Mouse (Mus musculus): ENCODE data around the gene Lpp. TPM values are rescaled to one million over a fixed set of nuclear protein-coding genes. Genes with fewer than 3 reads are reported as not detected.

Gene Lpp
- polyA plus RNA-seq, 1 experiment from 2014 or later, result 42.6 TPM

DNA sequence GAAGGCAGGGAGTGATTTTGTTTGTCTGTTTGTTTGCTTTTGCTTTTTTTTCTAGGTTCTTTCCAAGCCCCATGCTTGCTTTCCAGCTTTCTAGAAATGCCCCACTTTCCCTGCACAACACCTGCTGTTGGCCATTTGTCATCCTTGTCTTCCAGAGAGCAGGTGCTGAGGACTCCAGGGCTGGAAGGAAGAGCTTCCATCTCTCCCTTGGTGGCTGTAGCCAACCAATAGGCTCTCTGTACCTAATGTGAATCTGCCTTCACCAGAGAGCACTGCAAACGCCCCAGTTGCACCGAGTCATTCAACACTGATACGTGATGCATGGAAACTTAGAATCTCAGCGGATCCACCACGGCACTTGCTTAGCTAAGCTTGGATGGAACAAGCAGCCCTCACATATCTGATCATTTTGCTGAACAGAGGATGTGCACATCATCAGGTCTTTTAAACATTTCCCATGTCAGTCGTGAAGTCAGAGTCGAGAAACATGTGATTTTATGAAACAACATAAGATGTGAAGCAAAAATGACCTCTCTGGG, 242.1 kb downstream of the Lpp start:
- peaks cover 8% of the 10 kb centered on the region; the same call in 1 of the 2 replicates for H3K36me3 ChIP-seq
- no peak for ATAC-seq (replicated peaks; ENCODE audit: insufficient number of reproducible peaks, insufficient read depth, low FRiP score, low read depth)
- no peak overlapping the region for H3K4me2 ChIP-seq
- H3K4me1 ChIP-seq (replicated peaks), result no peaks in the 10 kb centered on the region
- no peak overlapping the region for H3K27ac ChIP-seq
- H3K9me3 ChIP-seq (replicated peaks), result no peaks in the 10 kb centered on the region
- H3K4me3 ChIP-seq, result no peak overlapping the region
- no peaks in the 10 kb centered on the region for H3K27me3 ChIP-seq
- no peak overlapping the region for H3K9ac ChIP-seq
- 88% methylated on average over 7 of the region's 7 CpGs for WGBS

GRCm38 (mm10) chr16:24636894-24637293, 243.6 kb downstream of the Lpp start:
- no peaks in the 10 kb centered on the region for H3K4me1 ChIP-seq (replicated peaks)
- 87% methylated on average over 2 of the region's 2 CpGs for WGBS
- no peak overlapping the region for H3K4me3 ChIP-seq
- H3K36me3 ChIP-seq, result peaks cover 8% of the 10 kb centered on the region; the same call in 1 of the 2 replicates
- ATAC-seq (replicated peaks; ENCODE audit: insufficient number of reproducible peaks, insufficient read depth, low FRiP score, low read depth), result no peak
- no peaks in the 10 kb centered on the region for H3K27me3 ChIP-seq
- no peaks in the 10 kb centered on the region for H3K9me3 ChIP-seq (replicated peaks)
- H3K27ac ChIP-seq, result no peak overlapping the region
- no peak overlapping the region for H3K4me2 ChIP-seq
- no peak overlapping the region for H3K9ac ChIP-seq

DNA sequence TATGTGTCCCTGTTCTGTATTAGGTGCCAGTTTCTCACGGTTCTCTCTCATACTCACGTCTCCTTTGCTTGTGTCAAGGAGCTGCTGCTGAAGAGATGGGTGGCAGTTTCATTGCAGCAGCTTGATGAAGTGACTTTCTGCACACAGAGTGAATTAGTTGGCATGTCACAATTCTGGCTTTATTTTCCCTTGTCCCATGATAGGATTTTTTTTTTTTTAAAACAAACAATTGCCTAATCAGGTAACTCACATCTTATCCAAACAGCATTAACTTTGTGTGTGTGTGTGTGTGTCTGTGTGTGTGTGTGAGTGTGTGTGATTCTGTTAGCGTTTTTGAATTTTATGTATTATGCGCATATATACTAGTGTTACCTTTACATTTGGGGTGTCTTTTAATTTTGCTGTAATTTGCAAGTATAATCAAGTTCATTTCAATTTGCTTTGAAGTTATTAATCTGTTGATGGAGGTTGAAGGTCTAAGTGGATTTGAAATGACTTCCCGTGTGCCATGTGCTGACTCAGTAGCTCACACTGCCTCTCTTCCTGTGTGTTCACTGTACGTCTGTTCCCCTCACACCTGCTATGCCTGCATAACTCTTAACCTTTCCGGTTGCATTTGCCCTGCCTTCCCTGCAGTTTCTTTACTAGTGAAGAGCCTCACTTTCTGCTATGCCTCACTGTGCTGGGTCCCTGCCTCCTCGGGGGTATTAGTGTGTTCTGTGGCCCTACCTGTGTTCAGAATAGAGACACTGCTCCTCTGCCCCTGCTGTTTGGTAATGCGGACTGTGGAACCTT, 247.9 kb downstream of the Lpp start:
- WGBS, result 80% methylated on average over 9 of the region's 9 CpGs
- Histone ChIP-seq H3K36me3 (0 out of 2 replicates have a peak, but pooled peaks cover 3% of the 10 kb centered on the region), H3K27me3 (no peaks in the 10 kb centered on the region), H3K27ac (no peak overlapping the region), H3K4me2 (no peak overlapping the region), H3K9ac (no peak overlapping the region), H3K9me3 (replicated peaks) (no peaks in the 10 kb centered on the region), H3K4me3 (no peak overlapping the region), H3K4me1 (replicated peaks) (0 out of 2 replicates have a peak, but pooled peaks cover 3% of the 10 kb centered on the region)
- no peak for ATAC-seq (replicated peaks; ENCODE audit: insufficient number of reproducible peaks, insufficient read depth, low FRiP score, low read depth)

- no peak overlapping the region for H3K4me2 ChIP-seq
- no peak overlapping the region for H3K4me3 ChIP-seq
- no peaks in the 10 kb centered on the region for H3K27me3 ChIP-seq
- no peak overlapping the region for H3K27ac ChIP-seq
- ATAC-seq (replicated peaks; ENCODE audit: insufficient number of reproducible peaks, insufficient read depth, low FRiP score, low read depth), result no peak
- 0 out of 2 replicates have a peak, but pooled peaks cover 3% of the 10 kb centered on the region for H3K4me1 ChIP-seq (replicated peaks)
- 79% methylated on average over 4 of the region's 4 CpGs for WGBS
- H3K9me3 ChIP-seq (replicated peaks), result no peaks in the 10 kb centered on the region
- no peak overlapping the region for H3K9ac ChIP-seq
- 0 out of 2 replicates have a peak, but pooled peaks cover 3% of the 10 kb centered on the region for H3K36me3 ChIP-seq
These were observed 249.8 kb downstream of the Lpp start for GRCm38 (mm10) chr16:24643024-24643635.

GRCm38 (mm10) chr16:24644154-24644553, 250.8 kb downstream of the Lpp start:
- Histone ChIP-seq H3K9me3 (replicated peaks) (no peaks in the 10 kb centered on the region), H3K27me3 (no peaks in the 10 kb centered on the region), H3K9ac (no peak overlapping the region), H3K27ac (no peak overlapping the region), H3K4me3 (no peak overlapping the region), H3K4me1 (replicated peaks) (0 out of 2 replicates have a peak, but pooled peaks cover 3% of the 10 kb centered on the region), H3K36me3 (no peaks in the 10 kb centered on the region), H3K4me2 (no peak overlapping the region)
- no peak for ATAC-seq (replicated peaks; ENCODE audit: insufficient number of reproducible peaks, insufficient read depth, low FRiP score, low read depth)
- 81% methylated on average over 8 of the region's 8 CpGs for WGBS

DNA sequence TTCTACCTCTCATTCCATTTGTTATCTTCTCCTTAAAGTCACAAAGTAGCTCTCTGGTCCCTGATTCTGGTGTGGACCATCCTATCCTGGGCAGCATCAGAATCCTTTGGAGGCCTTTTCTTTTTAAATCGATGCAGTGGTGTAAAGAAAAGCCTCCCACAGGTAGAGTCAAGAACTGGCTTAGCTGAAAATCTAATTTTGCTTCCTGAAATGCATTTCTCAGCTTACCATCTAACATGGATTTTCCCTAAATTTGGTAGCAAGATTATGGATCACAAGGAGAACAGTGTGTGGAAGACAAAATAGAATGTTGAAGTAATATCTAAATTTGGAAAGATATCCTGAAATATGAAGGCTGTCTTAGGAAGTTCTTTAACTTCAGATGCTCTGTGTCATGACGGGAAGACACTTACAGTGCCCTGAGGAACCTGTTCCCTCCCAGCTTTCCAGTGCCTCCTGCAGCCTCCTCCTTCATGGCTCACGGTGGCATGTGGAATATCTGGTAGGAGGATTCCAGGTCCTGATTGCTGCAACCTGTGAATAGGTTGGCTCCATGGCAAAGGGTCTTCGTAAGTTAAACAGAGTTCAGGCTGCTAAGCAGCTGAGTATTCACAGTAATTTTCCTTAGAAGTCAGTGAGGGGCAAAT, 251.6 kb downstream of the Lpp start:
- Histone ChIP-seq H3K4me2 (no peak overlapping the region), H3K4me1 (replicated peaks) (0 out of 2 replicates have a peak, but pooled peaks cover 3% of the 10 kb centered on the region), H3K9ac (no peak overlapping the region), H3K27ac (no peak overlapping the region), H3K27me3 (no peaks in the 10 kb centered on the region), H3K9me3 (replicated peaks) (no peaks in the 10 kb centered on the region), H3K36me3 (no peaks in the 10 kb centered on the region), H3K4me3 (no peak overlapping the region)
- WGBS, result 74% methylated on average over 4 of the region's 4 CpGs
- no peak for ATAC-seq (replicated peaks; ENCODE audit: insufficient number of reproducible peaks, insufficient read depth, low FRiP score, low read depth)

DNA sequence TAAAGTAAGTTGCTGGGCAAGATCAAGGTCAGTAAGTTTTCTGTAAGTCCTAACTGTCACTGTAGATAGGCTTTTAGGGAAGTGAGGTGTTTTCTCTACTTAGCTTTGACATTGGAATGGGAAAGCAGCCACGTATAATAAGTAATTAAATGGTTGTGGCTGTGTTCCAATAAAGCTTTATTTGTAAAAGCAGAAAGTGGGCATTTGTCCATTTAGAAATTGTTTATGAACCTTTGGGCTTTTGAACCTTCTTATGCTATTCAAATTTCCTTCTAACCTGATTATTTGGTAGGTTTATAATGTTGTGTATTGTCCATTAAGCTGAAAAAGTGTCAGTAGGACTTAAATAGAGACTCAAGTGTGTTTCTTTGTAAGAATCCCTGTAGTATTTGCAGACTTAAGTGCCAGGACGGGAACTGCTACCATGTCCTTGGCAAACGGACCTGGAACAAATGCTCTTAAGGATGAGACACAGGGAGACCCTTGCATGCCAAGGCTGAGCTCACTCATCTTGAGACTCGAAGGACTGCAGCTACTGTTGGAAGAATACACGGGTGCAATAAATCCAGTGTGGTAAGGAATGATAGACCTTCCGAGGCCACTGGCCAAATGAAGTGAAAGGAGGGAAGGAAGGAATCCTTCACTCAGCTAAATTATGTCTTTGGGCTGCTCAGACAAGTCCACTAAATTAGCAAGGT, 252.7 kb downstream of the Lpp start:
- 75% methylated on average over 6 of the region's 6 CpGs for WGBS
- H3K4me3 ChIP-seq, result no peak overlapping the region
- no peaks in the 10 kb centered on the region for H3K9me3 ChIP-seq (replicated peaks)
- no peak overlapping the region for H3K27ac ChIP-seq
- 0 out of 2 replicates have a peak, but pooled peaks cover 3% of the 10 kb centered on the region for H3K4me1 ChIP-seq (replicated peaks)
- H3K27me3 ChIP-seq, result no peaks in the 10 kb centered on the region
- H3K9ac ChIP-seq, result no peak overlapping the region
- H3K4me2 ChIP-seq, result no peak overlapping the region
- H3K36me3 ChIP-seq, result no peaks in the 10 kb centered on the region
- ATAC-seq (replicated peaks; ENCODE audit: insufficient number of reproducible peaks, insufficient read depth, low FRiP score, low read depth), result no peak

GRCm38 (mm10) chr16:24651655-24652654, 258.6 kb downstream of the Lpp start:
- H3K4me1 ChIP-seq (replicated peaks), result peaks cover 9% of the 10 kb centered on the region
- no peak overlapping the region for H3K27ac ChIP-seq
- H3K36me3 ChIP-seq, result no peaks in the 10 kb centered on the region
- no peak overlapping the region for H3K9ac ChIP-seq
- H3K4me3 ChIP-seq, result no peak overlapping the region
- WGBS, result 83% methylated on average over 8 of the region's 8 CpGs
- H3K27me3 ChIP-seq, result no peaks in the 10 kb centered on the region
- ATAC-seq (replicated peaks; ENCODE audit: insufficient number of reproducible peaks, insufficient read depth, low FRiP score, low read depth), result no peak
- no peaks in the 10 kb centered on the region for H3K9me3 ChIP-seq (replicated peaks)
- no peak overlapping the region for H3K4me2 ChIP-seq

DNA sequence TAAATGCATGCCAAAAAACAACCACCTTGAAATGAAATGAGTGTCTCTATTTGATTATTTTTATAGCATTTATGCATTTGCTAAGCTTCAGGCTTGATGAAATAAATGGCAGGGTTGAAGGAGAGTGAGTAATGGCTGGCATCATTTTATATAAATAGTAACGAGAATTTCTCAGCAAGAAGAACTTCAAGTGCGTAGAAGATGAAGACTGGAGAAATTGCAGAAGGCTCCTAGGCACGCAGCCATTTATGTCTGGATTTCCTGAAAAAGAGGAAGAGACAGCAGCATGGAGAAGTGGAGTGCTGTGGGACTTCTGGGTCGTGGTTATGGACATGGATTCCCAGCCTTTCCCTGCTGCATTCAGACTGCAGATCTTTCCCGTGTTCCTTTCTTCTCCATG, 259.7 kb downstream of the Lpp start:
- Histone ChIP-seq H3K36me3 (no peaks in the 10 kb centered on the region), H3K4me2 (no peak overlapping the region), H3K4me3 (no peak overlapping the region), H3K4me1 (replicated peaks) (peaks cover 9% of the 10 kb centered on the region), H3K27ac (0 out of 2 replicates have a peak overlapping the region, but pooled peaks have one; percentile 17), H3K9ac (no peak overlapping the region), H3K9me3 (replicated peaks) (no peaks in the 10 kb centered on the region), H3K27me3 (no peaks in the 10 kb centered on the region)
- no peak for ATAC-seq (replicated peaks; ENCODE audit: insufficient number of reproducible peaks, insufficient read depth, low FRiP score, low read depth)
- WGBS, result 58% methylated on average over 5 of the region's 5 CpGs

DNA sequence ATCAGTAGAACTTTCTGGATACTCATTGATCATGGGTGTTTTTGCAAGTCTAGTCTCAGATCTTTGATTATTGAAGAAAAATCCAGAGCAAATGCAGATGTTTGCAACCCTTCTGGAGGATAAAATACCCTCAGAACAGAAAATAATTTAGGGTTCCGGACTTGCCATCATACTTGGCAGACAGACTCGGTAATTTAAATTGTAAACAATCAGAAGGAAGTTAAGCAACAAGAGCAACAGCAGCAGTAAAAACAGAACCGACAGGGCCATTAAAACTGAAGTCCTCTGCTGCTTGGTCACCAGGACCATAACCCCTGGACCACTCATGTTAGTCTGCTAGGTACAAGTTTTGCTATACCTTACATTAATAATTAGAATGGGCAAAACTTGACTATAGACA, 261.8 kb downstream of the Lpp start:
- Histone ChIP-seq H3K9ac (no peak overlapping the region), H3K27me3 (no peaks in the 10 kb centered on the region), H3K4me1 (replicated peaks) (peaks cover 9% of the 10 kb centered on the region), H3K4me3 (no peak overlapping the region), H3K27ac (no peak overlapping the region), H3K4me2 (no peak overlapping the region), H3K9me3 (replicated peaks) (no peaks in the 10 kb centered on the region), H3K36me3 (no peaks in the 10 kb centered on the region)
- no peak for ATAC-seq (replicated peaks; ENCODE audit: insufficient number of reproducible peaks, insufficient read depth, low FRiP score, low read depth)
- WGBS, result 71% methylated on average over 3 of the region's 3 CpGs

All from heart, embryonic 15.5 days (tissue).